Mouse (Mus musculus) kidney, adult 2 months (tissue): ENCODE data around the gene 4930470P17Rik.

Experiments used
- CTCF ChIP-seq: fragments of 200-500 bp; conservative IDR thresholded peaks from 2 replicates; pipeline ENCODE4 v1.5.1; 2011; ENCODE audit warnings: low read depth, mild to moderate bottlenecking, control low read depth, low read length, moderate library complexity, mixed read lengths; ENCODE audit not compliant: insufficient read depth, insufficient read length
- POLR2A ChIP-seq: fragments of 200-500 bp; IDR thresholded peaks from one replicate; pipeline ENCODE4 v1.6.1; 2011; ENCODE audit warnings: low read depth, low read length, control low read depth

GRCm38 (mm10) chr2:170539211-170539610 lies 62.6 kb downstream of the 4930470P17Rik start:
- TF ChIP-seq CTCF (no peak), POLR2A (no peak)
